Mouse (Mus musculus): ENCODE measurements around the gene Dhdh.

The Dhdh gene

DNA sequence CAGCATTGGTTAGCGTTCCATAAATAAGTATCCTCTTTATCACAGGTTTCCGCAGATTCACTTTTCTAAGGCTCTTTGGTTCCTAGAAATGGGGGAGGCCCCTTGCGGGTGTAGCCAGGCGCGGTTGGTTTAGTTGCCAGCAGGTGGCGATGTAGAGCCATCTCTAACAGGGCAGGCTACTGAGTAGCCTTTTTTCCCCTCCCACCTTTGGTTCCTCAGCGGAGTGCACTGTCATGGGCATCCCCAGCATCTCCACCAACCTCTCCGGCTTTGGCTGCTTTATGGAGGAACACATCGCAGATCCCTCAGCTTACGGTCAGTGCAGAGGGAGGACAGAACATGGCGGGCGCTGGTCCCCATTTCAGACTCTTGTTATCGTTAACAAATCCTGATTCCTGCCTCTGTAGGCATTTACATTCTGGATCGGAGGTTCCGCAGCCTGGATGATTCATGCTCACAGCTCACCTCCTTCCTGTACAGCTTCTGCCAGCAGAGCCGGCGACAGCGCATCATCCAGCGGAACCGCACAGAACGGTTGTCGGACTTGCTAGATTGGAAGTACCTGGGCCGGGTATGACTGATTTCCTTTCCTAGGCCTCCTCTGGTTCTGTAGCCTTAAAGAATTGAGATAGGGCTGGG is 37.1 kb downstream of the Dhdh start:
- peak; percentile 86 for DNase-seq (ENCODE audit: low spot score)

DNA sequence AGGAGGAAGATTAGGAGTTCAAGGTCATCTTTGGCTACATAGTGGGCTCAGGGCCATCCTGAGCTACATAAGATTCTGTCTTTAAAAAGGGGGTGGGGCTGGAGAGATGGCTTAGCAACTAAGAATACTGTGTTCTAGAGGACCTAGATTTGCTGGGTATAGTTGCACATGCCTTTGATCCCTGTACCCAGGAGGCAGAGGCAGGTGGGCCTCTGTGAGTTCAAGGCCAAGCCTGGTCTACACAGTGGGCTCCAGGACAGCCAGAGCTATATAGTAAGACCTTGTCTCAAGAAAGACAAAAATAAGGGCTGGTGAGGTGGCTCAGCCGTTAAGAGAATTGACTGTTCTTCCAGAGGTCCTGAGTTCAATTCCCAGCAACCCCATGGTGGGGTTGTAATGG is 38.6 kb downstream of the Dhdh start:
- no peak for DNase-seq (ENCODE audit: low spot score)

DNA sequence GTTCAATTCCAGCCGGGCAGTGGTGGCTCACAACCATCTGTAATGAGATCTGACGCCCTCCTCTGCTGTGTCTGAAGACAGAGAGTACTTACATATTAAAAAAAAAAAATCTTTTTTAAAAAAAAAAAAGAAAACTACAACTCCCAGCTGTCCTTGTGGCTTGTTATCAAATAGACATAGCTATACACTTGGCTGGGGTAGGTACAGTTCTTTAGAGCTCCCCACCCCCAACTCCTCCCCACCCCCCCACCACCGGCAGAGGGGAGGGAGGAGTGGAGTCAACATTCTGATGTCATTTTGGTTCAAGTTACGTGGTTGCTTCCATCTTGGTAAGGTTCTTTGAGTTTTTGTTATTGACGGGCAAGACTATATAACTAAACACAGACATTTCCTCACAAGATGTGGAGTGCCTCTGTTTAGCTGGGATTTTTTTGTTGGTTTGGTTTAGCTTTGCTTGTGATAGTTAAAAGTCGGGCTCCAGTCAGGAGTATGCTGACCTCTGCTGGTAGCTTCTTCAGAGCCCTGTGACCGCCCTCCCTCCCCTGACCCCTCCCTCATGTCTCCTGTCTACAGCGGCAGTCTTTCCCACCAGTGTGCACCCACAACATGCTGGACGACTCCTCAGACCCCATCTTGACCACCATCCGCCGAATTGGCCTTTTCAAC is 41.1 kb downstream of the Dhdh start:
- DNase-seq (ENCODE audit: low spot score): no peak

DNA sequence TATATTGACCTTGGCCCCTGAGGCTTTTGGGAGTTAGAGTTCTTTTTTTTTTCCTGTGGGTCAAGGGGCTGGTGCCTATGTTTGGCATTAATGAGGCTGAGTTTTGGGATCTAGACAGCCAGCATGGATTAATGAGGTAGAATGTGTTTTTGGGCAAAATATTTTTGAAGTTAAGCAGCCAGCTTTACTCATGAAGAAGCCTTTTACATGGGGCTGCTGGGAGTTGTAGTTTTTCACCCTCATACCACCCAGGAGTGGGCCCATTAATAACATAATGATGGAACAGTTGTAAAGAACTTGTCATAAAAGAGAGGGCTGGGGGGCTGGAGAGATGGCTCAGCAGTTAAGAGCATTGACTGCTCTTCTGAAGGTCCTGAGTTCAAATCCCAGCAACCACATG is 42.0 kb downstream of the Dhdh start:
- DNase-seq (ENCODE audit: low spot score): no peak

DNA sequence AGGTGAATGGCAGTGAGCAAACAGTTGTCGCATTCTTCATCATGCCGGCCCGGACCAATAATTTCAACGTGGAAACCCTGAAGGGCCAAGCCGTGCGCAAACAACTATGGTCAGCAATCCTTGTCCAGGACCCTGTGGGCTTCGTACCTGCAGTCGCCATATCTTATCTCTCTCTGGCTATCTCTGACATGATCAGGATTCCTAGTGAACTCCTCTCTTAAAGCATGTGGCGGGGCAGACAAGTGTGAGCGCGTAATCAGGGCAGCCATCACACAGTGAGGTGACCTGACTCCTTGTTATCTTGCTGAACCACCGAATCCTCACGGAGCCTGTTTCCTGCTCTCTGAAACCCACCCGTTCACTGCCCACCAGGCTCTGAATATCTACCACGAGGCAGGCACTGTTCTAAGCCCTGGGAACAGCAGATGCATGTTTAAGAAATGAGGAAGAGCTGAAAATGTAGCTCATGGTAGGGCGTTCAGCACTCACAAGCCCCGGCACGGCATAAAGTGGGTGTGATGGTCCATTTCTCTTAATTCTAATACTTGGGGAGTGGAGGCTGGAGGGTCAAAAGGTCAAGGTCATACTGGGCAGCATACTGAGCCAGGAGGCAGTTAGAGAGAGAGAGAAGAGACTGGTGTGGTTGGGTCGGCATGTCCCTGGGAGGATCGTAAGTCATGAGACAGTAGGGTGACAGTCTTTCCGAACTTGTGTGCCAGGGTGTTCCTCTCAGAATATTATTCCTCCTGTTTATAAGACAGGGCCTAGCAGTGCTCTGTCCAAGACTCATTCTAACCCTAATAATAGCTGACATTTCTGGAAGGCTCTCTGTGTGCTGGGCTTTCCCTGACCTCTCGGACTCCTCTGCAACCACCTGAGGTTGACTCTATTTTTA is 44.8 kb downstream of the Dhdh start:
- no peak for DNase-seq (ENCODE audit: low spot score)

DNA sequence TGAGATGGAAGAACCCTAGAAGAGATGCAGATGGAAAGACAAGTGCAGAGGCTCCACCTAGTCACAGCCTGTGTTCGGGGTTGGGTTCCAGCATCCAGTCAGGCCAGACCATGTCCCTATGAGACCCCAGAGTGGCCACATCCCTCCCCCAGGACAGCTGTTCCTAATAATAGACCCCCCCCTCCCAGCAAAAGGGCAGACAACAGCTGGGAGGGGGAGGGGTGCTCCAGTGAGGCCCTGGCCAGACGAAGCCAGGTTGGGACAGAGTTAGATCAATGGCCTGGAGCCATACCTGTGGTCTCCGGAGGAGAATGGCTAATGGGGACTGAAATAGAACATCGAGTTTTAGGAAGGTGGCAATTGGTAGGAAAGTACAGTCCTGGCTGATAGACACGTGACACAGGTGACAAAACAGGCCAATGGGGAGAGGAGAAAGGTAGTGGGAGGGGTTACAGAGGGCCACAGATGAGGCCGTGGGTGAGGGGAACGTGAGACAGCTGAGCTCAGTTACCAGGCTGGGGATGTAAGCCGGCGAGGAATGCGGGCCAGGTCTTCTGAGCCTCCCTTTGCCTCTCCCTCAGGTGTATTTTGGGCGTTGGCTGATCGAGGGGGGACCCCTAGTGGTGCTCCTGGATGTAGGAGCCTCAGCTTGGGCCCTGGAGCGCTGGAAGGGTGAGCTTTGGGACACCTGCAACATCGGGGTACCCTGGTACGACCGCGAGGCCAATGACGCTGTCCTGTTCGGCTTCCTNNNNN is 50.9 kb downstream of the Dhdh start, which contains the start of gene Ruvbl2:
Gene Ruvbl2, minus strand, starts transcription at position 576 of the 756 bp plus-strand sequence.
- no peak for DNase-seq (ENCODE audit: low spot score)

DNA sequence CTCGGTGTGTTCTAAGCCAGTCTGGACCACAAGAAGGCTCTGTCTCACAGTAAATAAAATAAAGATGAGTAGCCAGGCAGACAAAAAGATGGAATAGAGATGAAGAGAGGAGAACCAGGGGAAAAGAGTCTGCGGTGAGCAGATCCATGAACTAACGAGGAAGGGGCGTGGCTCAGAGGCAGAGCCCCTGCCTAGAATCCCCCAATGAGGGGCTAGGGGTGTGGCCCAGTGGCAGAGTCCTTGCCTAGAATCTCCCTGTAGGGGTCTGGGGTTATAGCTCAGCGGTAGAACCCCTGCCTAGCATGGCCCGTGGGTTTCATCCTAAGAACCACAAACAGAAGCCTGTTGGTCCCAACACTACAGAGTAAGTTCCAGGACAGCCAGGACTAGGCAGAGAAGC is 51.6 kb downstream of the Dhdh start:
- DNase-seq (ENCODE audit: low spot score): no peak

DNA sequence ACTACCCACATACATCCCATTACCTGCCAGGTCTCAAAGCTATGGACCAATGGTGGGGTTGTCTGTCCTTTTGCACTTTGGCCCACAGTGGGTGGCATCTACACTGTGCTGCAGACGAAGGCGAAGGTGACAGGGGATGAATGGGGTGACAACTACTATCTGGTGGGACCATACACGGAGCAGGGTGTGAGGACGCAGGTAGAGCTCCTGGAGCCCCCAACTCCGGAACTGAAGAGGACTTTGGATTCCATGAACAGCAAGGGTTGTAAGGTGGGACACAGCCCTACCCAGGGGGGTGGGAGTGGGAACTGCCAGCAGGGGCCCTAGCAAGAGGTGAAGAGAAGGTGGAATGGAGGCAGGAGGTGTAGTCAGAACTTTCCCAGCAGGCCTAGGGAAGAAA is 52.2 kb downstream of the Dhdh start:
- no peak for DNase-seq (ENCODE audit: low spot score)

DNA sequence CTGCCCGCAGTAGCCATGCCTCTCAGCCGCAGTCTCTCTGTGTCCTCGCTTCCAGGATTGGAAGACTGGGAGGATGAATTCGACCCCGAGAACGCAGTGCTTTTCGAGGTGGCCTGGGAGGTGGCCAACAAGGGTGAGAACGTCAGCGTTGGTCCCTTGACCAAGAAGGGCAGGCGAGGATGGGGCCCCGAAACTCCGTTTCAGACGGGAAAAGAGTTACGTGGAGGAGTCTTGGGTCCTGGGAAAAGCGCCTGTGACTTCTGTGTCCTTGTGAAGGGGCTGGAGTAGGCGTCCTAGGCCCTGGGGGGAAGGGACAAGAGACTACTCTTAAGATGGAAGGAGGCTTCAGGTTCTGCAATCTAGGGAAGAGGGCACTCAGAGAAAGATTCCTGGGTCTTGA is 53.6 kb downstream of the Dhdh start:
- no peak for DNase-seq (ENCODE audit: low spot score)

DNA sequence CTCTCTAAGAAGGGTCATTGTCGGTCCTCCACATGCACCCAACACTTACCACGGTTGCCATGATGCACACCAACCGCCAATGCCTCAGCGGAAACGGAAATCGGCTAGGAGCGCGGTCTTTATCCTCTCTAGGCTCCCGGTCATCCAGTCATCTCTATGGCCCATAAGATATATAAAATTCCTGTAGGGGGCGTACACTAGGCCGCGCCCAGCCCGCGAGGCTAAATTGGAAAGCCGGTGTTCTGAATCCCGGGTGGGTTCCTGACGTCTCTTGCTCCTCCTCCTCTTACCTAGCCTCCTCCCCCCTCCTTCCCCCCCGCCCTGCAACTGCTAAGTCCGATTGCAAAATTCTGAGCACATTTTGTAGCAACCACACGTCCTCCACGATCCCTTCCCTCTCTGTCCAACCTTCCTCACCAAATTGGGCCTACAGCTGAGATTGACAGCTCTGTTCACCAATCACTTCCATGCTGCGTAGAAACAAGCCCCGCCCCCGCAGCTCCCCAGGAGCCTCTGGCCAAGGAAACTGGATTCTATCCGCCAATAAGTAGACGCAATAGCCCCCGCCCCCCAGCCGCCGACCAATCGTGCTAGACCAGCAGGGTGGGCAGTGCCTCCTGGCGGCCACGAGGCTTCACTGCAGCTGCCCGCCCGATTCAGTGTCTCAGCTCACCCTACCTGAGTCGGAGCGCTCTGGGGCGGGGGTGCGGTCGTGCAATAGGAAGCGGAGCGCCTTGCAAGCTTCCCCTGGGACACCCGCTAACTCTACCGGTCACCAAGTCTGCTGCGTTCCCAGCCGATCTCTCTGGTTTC is 54.2 kb downstream of the Dhdh start, which contains the start of gene Gys1:
Gene Gys1, plus strand, starts transcription at position 642 of the 813 bp plus-strand sequence.
- peak; percentile 100 for DNase-seq (ENCODE audit: low spot score)

DNA sequence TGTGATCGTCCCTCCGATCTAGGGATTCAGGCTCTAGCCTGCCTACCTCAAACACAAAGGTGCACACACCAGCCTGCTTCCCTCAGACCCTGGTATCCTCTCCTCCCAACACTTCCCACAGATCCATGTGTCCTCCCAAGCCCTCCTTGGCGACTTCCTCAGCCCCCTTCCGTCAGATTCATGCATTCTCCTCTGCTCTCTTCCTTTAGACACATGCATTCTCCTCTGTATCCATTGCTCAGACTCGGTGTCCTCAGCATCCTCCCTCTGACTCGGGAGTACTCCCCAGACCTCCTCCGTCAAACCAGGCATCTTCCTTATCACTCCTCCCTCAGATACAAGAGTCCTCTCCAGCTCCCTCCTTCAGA is 54.8 kb downstream of the Dhdh start:
- DNase-seq (ENCODE audit: low spot score): no peak

DNA sequence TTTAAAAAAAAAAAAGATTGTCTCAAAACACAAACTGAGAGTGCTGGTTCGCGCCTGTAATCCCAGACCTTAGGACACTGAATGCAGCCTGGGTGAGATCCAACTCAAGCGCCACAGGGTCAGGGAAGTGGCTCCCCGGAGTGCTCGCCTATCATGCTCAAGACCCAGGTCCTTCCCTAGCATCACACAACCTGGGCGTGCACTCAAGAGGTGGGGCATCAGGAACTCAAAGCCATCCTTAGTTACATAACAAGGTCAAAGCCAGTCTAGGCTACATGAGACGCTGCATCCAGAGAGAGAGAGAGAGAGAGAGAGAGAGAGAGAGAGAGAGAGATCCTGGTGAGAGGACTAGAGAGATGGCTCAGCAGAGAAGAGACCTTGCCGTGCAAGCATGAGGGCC is 62.0 kb downstream of the Dhdh start:
- DNase-seq (ENCODE audit: low spot score): no peak

DNA sequence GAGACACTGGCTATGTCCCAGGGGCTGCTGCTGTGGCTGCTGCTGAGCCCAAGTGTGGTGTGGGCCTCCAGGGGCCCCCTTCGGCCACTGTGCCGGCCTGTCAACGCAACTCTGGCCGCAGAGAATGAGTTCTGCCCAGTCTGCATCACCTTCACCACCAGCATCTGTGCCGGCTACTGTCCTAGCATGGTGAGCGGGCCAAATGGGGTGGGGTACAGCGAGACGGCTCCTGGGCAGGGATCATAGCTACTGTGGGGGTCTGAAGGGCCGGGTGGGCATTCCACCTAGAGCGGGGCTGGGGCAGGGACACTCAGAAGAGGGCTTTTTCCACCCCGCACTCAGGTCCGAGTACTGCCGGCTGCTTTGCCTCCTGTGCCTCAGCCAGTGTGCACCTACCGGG is 67.4 kb downstream of the Dhdh start:
- DNase-seq (ENCODE audit: low spot score): no peak

Data from layer of hippocampus, adult 9-10 months (tissue).